Mouse (Mus musculus) midbrain, embryonic 13.5 days (tissue): Measurements from ENCODE around the gene Furin. TPM values are rescaled to one million over a fixed set of nuclear protein-coding genes. Genes with fewer than 3 reads are reported as not detected.
A peak's percentile ranks its signal among the peaks of the same experiment; 100 is the strongest.
"Not testable (repeated sequence)": the region's sequence is repeated elsewhere in the genome, so short reads cannot be mapped to it uniquely, and the experiment has no call there.

ENCODE experiments used
- ATAC-seq: fragments of 200-750 bp; cut with Nextera tagmentation; 2 replicates; pipeline ENCODE4 v1.8.0; 2017; ENCODE audit warnings: mild to moderate bottlenecking, moderate TSS enrichment, moderate library complexity
- H3K27ac ChIP-seq: fragments of 300-500 bp; sonication (generic); 2 replicates; pipeline ENCODE4 v1.5.1; 2015; ENCODE audit warnings: inconsistent platforms, mild to moderate bottlenecking, moderate library complexity
- H3K27me3 ChIP-seq: fragments of 300-500 bp; sonication (generic); 2 replicates; pipeline ENCODE4 v1.6.1; 2015; ENCODE audit warnings: mild to moderate bottlenecking, inconsistent platforms
- H3K36me3 ChIP-seq: fragments of 300-500 bp; sonication (generic); 2 replicates; pipeline ENCODE4 v1.6.1; 2015; ENCODE audit warnings: mild to moderate bottlenecking, inconsistent platforms
- H3K4me1 ChIP-seq: fragments of 300-500 bp; sonication (generic); replicated peaks from 2 replicates; pipeline ENCODE4 v1.6.1; 2015; ENCODE audit warnings: inconsistent platforms
- H3K4me2 ChIP-seq: fragments of 300-500 bp; sonication (generic); replicated peaks from 2 replicates; pipeline ENCODE4 v1.6.1; 2015; ENCODE audit warnings: moderate library complexity, mild to moderate bottlenecking, inconsistent platforms
- H3K4me3 ChIP-seq: fragments of 300-500 bp; sonication (generic); replicated peaks from 2 replicates; pipeline ENCODE4 v1.5.1; 2015; ENCODE audit warnings: mild to moderate bottlenecking, inconsistent platforms
- H3K9ac ChIP-seq: fragments of 300-500 bp; sonication (generic); replicated peaks from 2 replicates; pipeline ENCODE4 v1.6.1; 2015; ENCODE audit warnings: mild to moderate bottlenecking, inconsistent platforms
- H3K9me3 ChIP-seq: fragments of 300-500 bp; sonication (generic); 2 replicates; pipeline ENCODE4 v1.6.1; 2016; ENCODE audit warnings: mild to moderate bottlenecking, inconsistent platforms
- WGBS: fragments of 180-500 bp; shearing (Covaris S2); methylation state at CpG from one replicate; pipeline ENCODE4 v1.1.7; 2015; 5-methylcytosine and 5-hydroxymethylcytosine counted together
- polyA plus RNA-seq: library from polyadenylated mRNA; unstranded; fragments of >200 nt; fragmentation: Nextera tagmentation; extraction: Ambion mirVana; gene quantifications from 2 replicates; pipeline ENCODE4 v1.2.1, GENCODE M21; 2015

Furin gene
- polyA plus RNA-seq, 1 experiment from 2014 or later: 3.6 TPM

DNA sequence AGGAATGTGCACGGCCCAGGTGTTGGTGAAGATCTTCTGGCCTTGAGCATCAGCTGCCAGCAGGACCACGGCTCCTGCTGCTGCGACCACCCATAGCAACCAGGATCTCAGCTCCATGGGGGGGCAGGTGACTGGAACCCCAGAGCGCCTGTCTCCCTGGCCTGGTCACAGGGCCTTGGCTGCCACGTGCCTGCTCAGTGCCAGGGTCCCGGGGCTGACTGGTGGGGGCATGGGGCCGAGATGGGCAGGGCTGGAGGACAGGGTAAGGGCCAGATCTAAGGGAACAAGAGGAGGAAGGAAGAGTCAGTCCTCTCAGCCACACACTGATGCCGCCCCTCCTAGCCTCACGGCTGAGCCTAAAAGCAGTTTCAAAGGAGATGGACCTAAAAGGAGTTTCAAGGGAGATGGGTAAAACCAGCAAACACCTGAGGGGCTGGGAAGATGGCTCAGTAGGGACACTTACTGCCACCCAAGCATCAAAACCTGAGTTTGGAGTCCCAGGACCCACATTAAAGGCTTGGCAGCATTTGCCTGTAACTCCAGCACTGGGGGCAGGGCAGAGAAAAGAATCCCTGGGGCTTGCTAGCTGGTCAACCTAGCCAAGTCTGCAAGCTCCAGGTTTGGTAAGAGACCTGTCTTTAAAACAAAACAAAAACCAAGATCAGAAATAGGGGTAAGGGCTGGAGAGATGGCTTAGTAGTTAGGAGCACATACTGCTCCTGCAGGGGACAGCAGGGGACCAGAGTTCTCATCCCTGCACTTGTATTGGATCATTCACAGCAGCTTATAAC lies 6.4 kb downstream of the Furin start:
- 82% methylated on average over 9 of the region's 9 CpGs for WGBS
- no peak for ATAC-seq
- H3K9me3 ChIP-seq: no peaks in the 10 kb centered on the region
- H3K4me1 ChIP-seq: peaks cover 36% of the 10 kb centered on the region
- H3K4me3 ChIP-seq: no peak overlapping the region
- H3K27me3 ChIP-seq: peaks cover 7% of the 10 kb centered on the region
- no peak overlapping the region for H3K27ac ChIP-seq
- H3K4me2 ChIP-seq: no peak overlapping the region
- peak overlapping the region; percentile 28; the same call in 1 of the 2 replicates for H3K9ac ChIP-seq
- H3K36me3 ChIP-seq: peaks cover 33% of the 10 kb centered on the region

DNA sequence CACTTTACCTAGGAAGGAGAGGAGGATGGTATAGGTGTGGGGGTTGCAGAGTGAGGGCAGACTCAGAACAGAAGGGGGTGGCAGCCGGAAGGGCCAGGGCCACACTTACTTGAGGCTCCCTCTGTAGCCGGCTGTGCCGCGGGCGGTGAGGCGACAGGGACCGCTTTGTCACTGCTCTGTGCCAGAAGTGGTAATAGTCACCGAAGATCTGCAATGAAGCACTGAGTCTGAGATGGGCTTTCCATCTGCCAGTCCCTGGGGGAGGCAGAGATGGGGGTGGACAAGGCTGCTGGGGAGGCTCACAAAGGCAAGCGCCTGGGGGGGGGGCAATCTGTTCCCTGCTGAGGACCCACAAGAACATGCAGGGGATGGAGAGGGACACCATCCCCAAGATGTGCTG lies 7.2 kb downstream of the Furin start:
- H3K36me3 ChIP-seq: peaks cover 41% of the 10 kb centered on the region
- no peak overlapping the region for H3K4me2 ChIP-seq
- H3K4me3 ChIP-seq: no peak overlapping the region
- 80% methylated on average over 9 of the region's 9 CpGs for whole genome bisulfite sequencing
- H3K9ac ChIP-seq: no peak overlapping the region
- no peaks in the 10 kb centered on the region for H3K9me3 ChIP-seq
- no peaks in the 10 kb centered on the region for H3K27me3 ChIP-seq
- H3K27ac ChIP-seq: no peak overlapping the region
- peaks cover 30% of the 10 kb centered on the region for H3K4me1 ChIP-seq
- no peak for ATAC-seq

DNA sequence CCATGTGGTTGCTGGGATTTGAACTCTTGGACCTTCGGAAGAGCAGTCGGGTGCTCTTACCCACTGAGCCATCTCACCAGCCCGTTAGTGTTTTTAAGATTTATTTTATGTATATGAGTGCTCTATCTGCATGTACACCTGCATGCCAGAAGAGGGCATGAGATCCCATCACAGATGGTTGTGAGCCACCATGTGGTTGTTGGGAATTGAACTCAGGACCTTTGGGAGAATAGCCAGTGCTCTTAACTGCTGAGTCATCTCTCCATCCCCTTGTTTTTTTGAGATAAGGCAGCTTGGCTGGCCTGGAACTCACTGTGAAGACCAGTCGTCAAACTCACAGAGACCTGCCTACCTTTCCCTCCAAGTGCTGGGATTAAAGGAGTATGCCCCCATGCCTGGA lies 8.8 kb downstream of the Furin start:
- H3K9me3 ChIP-seq, H3K9ac ChIP-seq, H3K27me3 ChIP-seq, H3K4me2 ChIP-seq, ATAC-seq, H3K27ac ChIP-seq, H3K4me3 ChIP-seq: not testable (repeated sequence)
- peaks cover 57% of the 10 kb centered on the region for H3K36me3 ChIP-seq
- WGBS: 92% methylated on average over 4 of the region's 4 CpGs
- peaks cover 26% of the 10 kb centered on the region for H3K4me1 ChIP-seq

GRCm38 (mm10) chr7:80394600-80394999 lies 10.6 kb downstream of the Furin start:
- H3K9ac ChIP-seq: no peak overlapping the region
- no peak overlapping the region for H3K4me2 ChIP-seq
- no peaks in the 10 kb centered on the region for H3K9me3 ChIP-seq
- no peak for ATAC-seq
- no peaks in the 10 kb centered on the region for H3K27me3 ChIP-seq
- H3K36me3 ChIP-seq: peaks cover 75% of the 10 kb centered on the region
- no peak overlapping the region for H3K27ac ChIP-seq
- H3K4me3 ChIP-seq: no peak overlapping the region
- WGBS: 90% methylated on average over 4 of the region's 4 CpGs
- H3K4me1 ChIP-seq: 0 out of 2 replicates have a peak, but pooled peaks cover 7% of the 10 kb centered on the region

- no peak overlapping the region for H3K9ac ChIP-seq
- WGBS: 93% methylated on average over 15 of the region's 15 CpGs
- no peak overlapping the region for H3K4me2 ChIP-seq
- no peak overlapping the region for H3K27ac ChIP-seq
- no peak for ATAC-seq
- H3K4me1 ChIP-seq: peaks cover 17% of the 10 kb centered on the region
- no peak overlapping the region for H3K4me3 ChIP-seq
- H3K27me3 ChIP-seq: peaks cover under 1% of the 10 kb centered on the region; the same call in 1 of the 2 replicates
- peaks cover 67% of the 10 kb centered on the region for H3K36me3 ChIP-seq
- H3K9me3 ChIP-seq: no peaks in the 10 kb centered on the region
These were observed 13.1 kb downstream of the Furin start for GRCm38 (mm10) chr7:80392119-80392518.

DNA sequence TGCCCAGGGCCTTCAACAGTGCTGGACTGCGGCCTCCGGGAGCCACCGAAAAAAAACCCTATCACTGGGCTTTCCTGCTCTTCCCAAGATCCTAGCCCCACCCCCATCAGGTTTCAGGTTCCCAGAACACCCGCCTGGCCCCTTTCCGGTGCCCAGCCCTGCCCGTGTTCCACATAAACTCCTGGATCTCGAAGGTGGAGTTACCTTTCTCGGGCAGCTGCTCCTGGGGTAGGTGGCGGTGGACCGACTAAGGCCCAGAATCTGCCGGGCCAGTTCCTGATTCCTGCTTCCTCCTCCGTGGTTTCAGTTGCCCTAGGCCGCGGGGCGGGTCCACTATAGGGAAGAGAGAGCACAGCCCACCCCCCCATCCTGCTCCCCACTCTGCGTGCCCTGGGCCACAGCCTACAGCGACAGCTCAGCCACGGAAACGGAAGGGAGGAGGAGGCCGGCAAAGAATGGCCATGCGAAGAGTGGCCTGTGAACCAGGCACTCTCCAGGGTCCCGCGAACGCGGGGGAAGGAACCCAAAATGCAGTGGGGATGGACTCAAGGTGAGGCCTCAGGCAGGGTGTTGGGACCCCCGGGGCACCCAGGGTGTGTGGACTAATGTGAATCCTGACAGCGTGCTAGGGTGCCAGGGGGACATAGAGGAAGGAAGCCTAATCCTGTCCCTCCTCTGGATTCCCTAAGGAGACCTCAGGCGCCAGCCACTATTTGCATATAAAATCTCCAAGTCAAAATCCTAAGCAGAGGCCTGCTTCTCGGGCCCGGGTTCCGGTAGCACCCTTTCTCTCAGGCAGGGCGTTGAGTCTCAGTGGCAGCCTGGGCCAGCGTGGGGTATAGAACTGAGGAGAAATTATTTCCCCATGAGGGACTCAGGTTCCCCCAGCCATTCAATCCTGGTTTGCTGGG lies 17.3 kb downstream of the Furin start, which contains the start of gene Fes:
TSS of gene Fes (minus strand) at position 314 of the 911 bp plus-strand sequence.
- peak within 1 kb of the TSS; percentile 51 for H3K9ac ChIP-seq
- H3K36me3 ChIP-seq: peaks cover 32% of the 10 kb centered on the region
- H3K27me3 ChIP-seq: peaks cover 9% of the 10 kb centered on the region
- peak within 1 kb of the TSS; percentile 44 for H3K4me2 ChIP-seq
- 6% methylated on average over 33 of the region's 33 CpGs for WGBS
- peak within 1 kb of the TSS; percentile 18 for H3K4me3 ChIP-seq
- no peak within 1 kb of the TSS; the same call in 1 of the 2 replicates for H3K27ac ChIP-seq
- ATAC-seq: peak; percentile 35
- H3K4me1 ChIP-seq: peaks cover 25% of the 10 kb centered on the region
- no peaks in the 10 kb centered on the region for H3K9me3 ChIP-seq

DNA sequence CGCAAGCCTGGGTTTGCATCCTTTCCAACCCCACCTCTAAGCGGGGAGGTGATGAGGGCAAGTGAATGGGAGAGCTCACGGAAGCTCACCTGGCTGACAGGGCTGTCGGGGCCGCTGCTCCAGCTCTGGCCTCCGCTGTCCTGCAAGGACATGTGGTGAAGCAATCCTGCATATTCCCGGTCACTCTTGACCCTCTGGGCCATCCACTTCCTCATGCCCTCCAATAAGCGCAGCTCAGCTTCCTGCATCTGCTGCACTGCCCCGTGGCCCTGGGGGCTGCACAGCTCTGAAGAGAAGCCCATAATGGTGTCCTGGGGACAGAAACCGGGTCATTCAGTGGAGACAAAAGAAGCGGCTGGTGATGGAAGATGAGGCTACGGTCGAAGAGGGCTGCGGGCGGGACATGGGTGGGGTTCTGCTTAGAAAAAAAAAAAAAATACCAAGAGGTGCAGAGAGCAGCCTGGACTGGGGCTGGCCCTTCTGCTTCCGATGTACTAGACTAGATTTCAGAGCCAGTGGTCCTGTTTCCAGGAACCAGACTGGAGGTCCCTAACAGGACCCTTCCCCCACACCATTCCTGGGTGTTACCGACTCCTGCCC lies 18.1 kb downstream of the Furin start:
- peaks cover 13% of the 10 kb centered on the region for H3K27me3 ChIP-seq
- H3K9ac ChIP-seq: peak overlapping the region; percentile 51; the same call in 1 of the 2 replicates
- no peak overlapping the region; the same call in 1 of the 2 replicates for H3K27ac ChIP-seq
- H3K4me1 ChIP-seq: peaks cover 25% of the 10 kb centered on the region
- peak overlapping the region; percentile 44 for H3K4me2 ChIP-seq
- 24% methylated on average over 17 of the region's 17 CpGs for WGBS
- H3K36me3 ChIP-seq: peaks cover 25% of the 10 kb centered on the region
- no peaks in the 10 kb centered on the region for H3K9me3 ChIP-seq
- H3K4me3 ChIP-seq: peak overlapping the region; percentile 18; the same call in 1 of the 2 replicates
- peak; percentile 35 for ATAC-seq

- peak overlapping the region; percentile 14; the same call in 1 of the 2 replicates for H3K27ac ChIP-seq
- H3K9me3 ChIP-seq: no peaks in the 10 kb centered on the region
- H3K27me3 ChIP-seq: peaks cover 17% of the 10 kb centered on the region
- 30% methylated on average over 18 of the region's 18 CpGs for WGBS
- H3K4me3 ChIP-seq: no peak overlapping the region
- peak; percentile 66 for ATAC-seq
- peak overlapping the region; percentile 44 for H3K4me2 ChIP-seq
- peaks cover 25% of the 10 kb centered on the region for H3K4me1 ChIP-seq
- H3K9ac ChIP-seq: 0 out of 2 replicates have a peak overlapping the region, but pooled peaks have one; percentile 28
- H3K36me3 ChIP-seq: peaks cover 17% of the 10 kb centered on the region
These were observed 18.9 kb downstream of the Furin start for GRCm38 (mm10) chr7:80386235-80386930.

- no peak overlapping the region for H3K27ac ChIP-seq
- no peak for ATAC-seq
- H3K27me3 ChIP-seq: peaks cover 18% of the 10 kb centered on the region
- H3K9ac ChIP-seq: no peak overlapping the region
- 75% methylated on average over 11 of the region's 11 CpGs for WGBS
- H3K4me1 ChIP-seq: peaks cover 16% of the 10 kb centered on the region
- H3K36me3 ChIP-seq: no peaks in the 10 kb centered on the region
- no peak overlapping the region for H3K4me3 ChIP-seq
- H3K9me3 ChIP-seq: no peaks in the 10 kb centered on the region
- H3K4me2 ChIP-seq: no peak overlapping the region
These were observed 22.3 kb downstream of the Furin start for GRCm38 (mm10) chr7:80382919-80383318.

GRCm38 (mm10) chr7:80379531-80379930 lies 25.7 kb downstream of the Furin start:
- Histone ChIP-seq H3K4me3 (no peak overlapping the region), H3K27ac (no peak overlapping the region), H3K4me2 (no peak overlapping the region), H3K36me3 (no peaks in the 10 kb centered on the region), H3K27me3 (peaks cover 12% of the 10 kb centered on the region), H3K9ac (no peak overlapping the region), H3K9me3 (no peaks in the 10 kb centered on the region), H3K4me1 (peaks cover 13% of the 10 kb centered on the region)
- ATAC-seq: no peak
- WGBS: 47% methylated on average over 13 of the region's 13 CpGs

DNA sequence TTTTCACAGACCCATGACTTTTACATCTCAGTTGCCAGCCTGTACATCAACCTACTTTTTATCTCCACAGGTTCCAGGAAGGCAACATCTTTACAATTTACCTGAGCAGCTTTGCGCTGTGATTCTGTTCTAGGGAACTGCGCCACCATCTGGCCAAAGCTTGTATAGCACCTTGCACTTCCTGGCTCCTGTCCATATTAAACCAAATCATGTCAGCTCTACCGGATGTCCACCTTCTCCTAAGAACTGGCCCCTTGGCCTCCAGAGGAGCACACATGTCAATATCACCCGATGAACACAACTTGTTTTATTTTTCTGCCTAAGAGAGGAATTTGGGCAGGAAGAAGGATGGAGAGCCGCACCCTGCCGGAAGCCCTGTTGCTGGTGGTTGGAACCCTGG lies 27.8 kb downstream of the Furin start:
- ATAC-seq: no peak
- H3K36me3 ChIP-seq: no peaks in the 10 kb centered on the region
- 38% methylated on average over 6 of the region's 6 CpGs for WGBS

More for the DNA sequence above, 27.8 kb downstream of the Furin start:
- no peak overlapping the region for H3K9ac ChIP-seq
- H3K9me3 ChIP-seq: no peaks in the 10 kb centered on the region
- peaks cover 13% of the 10 kb centered on the region for H3K4me1 ChIP-seq
- no peak overlapping the region for H3K27ac ChIP-seq
- peaks cover 18% of the 10 kb centered on the region for H3K27me3 ChIP-seq
- no peak overlapping the region for H3K4me3 ChIP-seq
- H3K4me2 ChIP-seq: no peak overlapping the region
